Mouse (Mus musculus) ES-E14 (cell line): ENCODE data around the gene Yy1.

ENCODE experiments used
- CHD2 ChIP-seq: IDR thresholded peaks from 2 replicates; pipeline ENCODE4 v1.6.1; 2014; ENCODE audit warnings: mild to moderate bottlenecking, low read depth, low read length, inconsistent platforms
- MAFK ChIP-seq: IDR thresholded peaks from 2 replicates; pipeline ENCODE4 v1.6.1; 2014; ENCODE audit warnings: mild to moderate bottlenecking, low read depth, low read length, inconsistent platforms; ENCODE audit not compliant: insufficient read depth
- ZNF384 ChIP-seq: IDR thresholded peaks from 2 replicates; pipeline ENCODE4 v1.6.1; 2012; ENCODE audit warnings: low read depth, low read length, inconsistent platforms

DNA sequence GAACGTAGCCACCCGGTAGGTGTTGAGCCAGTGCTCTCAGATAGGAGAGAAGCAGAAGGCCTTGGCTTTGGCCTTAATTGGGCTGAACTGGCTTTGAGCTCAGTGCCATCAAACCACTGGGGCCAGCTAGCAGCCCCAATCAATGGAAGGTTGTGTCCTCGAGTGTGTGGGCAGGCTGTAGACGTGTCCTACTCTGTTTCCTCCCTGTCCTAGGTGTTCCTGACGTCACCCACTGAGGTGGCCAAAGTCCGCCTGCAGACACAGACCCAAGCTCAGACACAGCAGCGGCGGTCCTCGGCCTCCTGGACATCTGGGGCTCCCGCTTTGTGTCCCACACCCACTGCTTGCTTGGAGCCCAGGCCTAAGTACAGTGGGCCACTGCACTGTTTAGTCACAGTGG, 62.3 kb downstream of the Yy1 start:
- TF ChIP-seq MAFK, result no peak
- no peak for TF ChIP-seq CHD2
- TF ChIP-seq ZNF384, result no peak
